Mouse (Mus musculus): ENCODE results near the gene Trpm1. TPM values are rescaled to one million over a fixed set of nuclear protein-coding genes. Genes with fewer than 3 reads are reported as not detected.

The Trpm1 gene
- total RNA-seq, 2 experiments from 2014 or later = 0.33 TPM; not detected in 1

DNA sequence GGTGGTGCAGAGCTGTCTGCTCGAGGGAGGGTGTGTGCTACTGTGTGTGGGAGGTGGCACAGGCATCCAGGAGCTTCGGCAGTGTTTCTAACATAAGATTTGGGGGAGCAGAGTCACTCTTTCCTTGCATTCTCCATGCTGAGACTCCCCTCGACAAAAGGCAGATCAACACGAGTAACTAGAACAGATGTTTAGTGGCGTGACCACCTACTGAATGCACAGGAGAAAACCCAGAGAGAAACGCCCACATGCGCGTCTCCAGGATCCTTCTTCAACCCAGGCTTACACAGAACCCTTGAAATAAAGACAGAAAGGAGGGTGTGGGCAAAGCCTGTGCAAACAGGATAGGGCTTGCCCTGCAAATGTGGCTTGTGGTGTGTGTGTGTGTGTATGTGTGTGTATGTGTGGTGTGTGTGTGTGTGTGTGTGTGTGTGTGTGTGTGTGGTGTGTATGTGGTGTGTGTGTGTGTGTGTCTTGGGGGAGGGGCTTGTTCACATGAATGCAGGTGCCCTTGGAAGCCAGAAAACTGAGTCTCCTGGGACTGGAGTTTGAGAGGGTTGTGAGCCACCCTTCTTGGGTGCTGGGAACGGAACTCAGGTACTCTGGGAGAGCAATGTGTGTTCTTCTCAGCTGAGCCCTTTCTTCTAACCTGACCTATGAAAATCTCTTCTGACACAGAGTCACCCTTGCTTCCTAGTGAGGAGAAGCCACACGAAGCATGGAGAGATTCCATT is 7.3 kb downstream of the Trpm1 start:
- intact Hi-C loops (cut with DNase I) = loop anchor here (5.0 kb wide), 1 partner anchor 409 kb away; no protein-coding TSS in a partner anchor

DNA sequence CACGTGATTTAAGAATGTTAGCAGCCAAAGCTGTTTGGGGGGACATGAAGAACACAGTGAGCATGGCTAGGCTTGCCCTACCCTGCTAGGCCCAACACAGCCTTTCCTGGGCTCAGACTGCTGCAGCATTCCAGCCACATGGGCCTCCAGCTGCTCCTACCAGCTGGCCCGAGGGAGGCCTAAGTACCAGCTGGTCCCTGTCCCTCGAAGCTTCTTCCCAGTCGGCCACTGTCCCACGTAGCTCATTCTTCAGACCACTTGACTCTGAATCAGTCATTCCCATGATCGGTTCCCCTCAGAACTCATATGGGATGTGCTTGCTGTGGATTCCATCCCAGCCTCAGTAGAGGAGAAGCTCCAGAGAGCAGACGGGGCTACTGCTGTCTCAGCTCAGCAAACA is 8.4 kb downstream of the Trpm1 start:
- DNase-seq = no peak
- intact Hi-C loops (cut with DNase I) = loop anchor here (5.0 kb wide), 1 partner anchor 410 kb away; no protein-coding TSS in a partner anchor

More for the DNA sequence above, 7.3 kb downstream of the Trpm1 start:
- no peak for DNase-seq

- DNase-seq = no peak
- intact Hi-C loops (cut with DNase I) = loop anchor here (5.0 kb wide), 1 partner anchor 411 kb away; no protein-coding TSS in a partner anchor
Observed at GRCm38 (mm10) chr7:64163086-64163485, 9.5 kb downstream of the Trpm1 start.

GRCm38 (mm10) chr7:64163890-64164289 is 10.3 kb downstream of the Trpm1 start:
- no peak for DNase-seq
- intact Hi-C loops (cut with DNase I) = loop anchor here (5.0 kb wide), 1 partner anchor 412 kb away; no protein-coding TSS in a partner anchor

GRCm38 (mm10) chr7:64164997-64165396 is 11.4 kb downstream of the Trpm1 start:
- intact Hi-C loops (cut with DNase I) = loop anchor here (1.0 to 5.0 kb wide), 4 partner anchors 122 to 577 kb away; partner anchors contain the start of gene Mtmr10
- DNase-seq = peak; percentile 66 to 72

DNA sequence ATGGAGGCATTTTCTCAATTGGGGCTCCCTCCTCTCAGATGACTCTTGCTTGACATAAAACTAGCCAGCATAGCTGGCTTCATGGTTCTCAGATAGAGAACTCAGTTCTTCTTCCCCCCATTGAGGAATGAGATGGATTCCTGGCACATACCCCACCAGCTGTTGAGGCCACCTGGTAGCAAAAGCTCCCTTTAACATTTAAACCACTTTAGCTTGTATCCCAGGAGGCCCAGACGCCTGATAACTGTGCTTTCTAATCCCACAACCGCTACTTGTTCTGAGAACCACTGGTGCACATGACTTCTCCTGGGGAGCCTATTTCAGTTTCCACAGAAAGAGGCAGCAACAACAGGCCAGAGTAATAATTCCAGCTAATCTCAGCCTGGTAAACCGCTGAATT is 12.4 kb downstream of the Trpm1 start:
- intact Hi-C loops (cut with DNase I) = loop anchor here (5.0 kb wide), 2 partner anchors 121 to 576 kb away; partner anchors contain the start of gene Mtmr10
- no peak for DNase-seq

DNA sequence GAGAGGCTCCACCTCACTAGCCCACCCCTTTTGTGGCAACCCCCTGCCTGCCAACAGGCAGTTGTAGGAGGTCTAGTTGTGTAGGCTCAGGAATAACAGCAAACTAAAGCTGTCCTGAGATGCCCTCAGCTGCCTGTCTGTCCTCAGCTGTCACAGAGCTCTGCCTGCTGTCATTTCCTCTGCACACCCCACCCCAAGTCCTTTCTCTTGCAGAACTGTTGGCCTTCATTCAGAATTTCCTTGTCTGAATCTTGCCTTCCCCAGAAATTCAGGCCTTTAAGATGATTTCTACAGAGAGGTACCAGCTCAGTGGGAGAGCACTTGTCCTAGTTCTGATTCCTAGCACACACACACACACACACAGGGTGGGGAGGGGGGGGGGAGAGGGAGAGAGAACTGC is 13.1 kb downstream of the Trpm1 start:
- DNase-seq = peak in 1 of 2 experiments; percentile 20
- intact Hi-C loops (cut with DNase I) = loop anchor here (5.0 kb wide), 2 partner anchors 121 to 576 kb away; partner anchors contain the start of gene Mtmr10

DNA sequence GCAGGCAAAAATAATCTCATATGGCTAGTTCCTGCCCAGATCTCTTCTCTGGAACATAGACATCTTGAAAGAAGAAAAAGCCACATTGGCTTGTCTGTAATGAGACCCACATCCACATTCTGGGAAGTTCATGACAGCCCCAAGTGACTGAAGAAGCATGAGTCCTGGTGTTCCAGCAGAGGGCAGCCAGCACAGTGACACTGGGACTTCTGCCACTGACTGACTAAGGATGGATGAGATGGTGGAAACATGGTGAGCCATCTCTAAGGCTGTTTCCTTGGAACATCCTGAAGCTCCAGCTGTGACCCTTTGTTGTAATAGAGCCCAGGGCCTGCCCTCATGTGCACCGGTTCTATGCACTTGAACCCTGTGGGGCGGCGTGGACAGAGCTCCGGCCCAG is 25.7 kb downstream of the Trpm1 start:
- DNase-seq = peak; percentile 28 to 54
- intact Hi-C loops (cut with DNase I) = no loop called here

DNA sequence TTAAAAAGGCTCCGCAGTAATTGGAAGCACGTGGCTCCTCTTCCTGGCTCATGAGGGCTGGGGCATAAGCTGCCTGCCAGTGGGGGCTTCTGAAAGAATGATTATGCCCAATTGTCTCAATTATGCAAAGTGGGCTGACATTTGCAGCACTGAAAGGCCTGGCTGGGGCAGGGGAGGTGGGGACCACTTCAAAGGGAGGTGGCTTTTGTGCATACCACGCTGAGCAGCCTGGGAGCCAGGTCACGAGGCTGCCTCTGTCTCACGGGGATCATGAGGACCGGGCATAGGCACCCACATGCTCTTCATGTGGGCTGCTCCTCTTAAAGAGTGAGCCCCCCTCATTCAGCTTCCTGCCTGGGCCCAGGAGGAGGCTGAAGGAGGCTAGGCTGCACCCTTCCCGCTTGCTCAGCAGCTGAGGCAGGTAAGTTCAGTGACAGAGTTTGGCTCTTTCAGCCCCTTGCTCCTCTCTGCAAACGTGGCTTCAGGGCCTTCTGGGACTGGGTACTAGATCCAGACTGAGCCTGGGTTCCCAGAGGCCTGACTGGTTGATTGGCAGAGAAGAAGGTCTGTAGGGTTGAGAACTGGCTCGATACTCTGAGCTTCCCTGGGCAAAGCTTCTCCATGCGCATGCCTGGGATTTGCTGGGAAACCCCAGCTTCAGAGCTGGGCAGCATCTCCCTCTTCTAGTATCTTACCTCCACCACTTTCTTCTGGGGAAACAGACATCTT is 31.7 kb downstream of the Trpm1 start:
- intact Hi-C loops (cut with DNase I) = no loop called here
- DNase-seq = no peak

DNA sequence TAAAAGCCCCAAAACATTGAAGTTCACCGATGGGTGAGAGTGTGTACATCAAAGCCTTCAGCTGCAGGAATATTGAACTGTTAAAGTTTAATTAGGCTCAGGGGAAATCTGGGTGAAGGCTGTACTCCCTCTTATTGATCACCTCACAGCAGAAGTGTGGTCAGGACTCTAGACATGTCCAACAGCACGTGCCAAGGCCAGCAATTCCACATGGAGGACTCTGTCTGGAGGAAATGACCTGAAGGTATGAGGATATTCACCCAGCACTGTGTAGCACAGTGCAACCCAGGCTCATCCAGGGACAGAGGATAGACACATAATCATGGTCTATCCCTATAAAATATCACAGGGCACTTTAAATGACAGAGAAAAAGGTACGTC is 32.3 kb downstream of the Trpm1 start:
- no peak for DNase-seq
- intact Hi-C loops (cut with DNase I) = no loop called here

GRCm38 (mm10) chr7:64192261-64192943 is 38.8 kb downstream of the Trpm1 start:
- peak; percentile 66 to 69 for DNase-seq
- intact Hi-C loops (cut with DNase I) = no loop called here

DNA sequence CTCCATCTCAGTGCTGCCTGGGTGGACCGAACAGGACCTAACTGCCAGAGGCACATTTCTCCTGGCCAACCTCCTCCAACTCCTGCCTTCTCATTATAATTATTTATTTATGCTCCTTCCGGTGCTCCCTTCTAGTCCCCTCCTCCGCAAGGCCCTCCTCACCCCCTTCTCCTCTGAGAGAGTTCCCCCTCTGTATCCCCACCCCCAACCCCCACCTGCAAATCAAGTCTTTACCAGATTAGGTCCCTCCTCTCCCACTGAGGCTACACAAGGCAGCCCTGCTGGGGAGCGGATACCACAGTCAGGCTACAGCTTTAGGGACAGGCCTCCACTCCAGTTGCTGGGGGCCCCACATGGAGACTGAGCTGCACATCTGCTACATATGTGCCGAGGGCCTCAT is 39.8 kb downstream of the Trpm1 start:
- intact Hi-C loops (cut with DNase I) = no loop called here
- no peak for DNase-seq

DNA sequence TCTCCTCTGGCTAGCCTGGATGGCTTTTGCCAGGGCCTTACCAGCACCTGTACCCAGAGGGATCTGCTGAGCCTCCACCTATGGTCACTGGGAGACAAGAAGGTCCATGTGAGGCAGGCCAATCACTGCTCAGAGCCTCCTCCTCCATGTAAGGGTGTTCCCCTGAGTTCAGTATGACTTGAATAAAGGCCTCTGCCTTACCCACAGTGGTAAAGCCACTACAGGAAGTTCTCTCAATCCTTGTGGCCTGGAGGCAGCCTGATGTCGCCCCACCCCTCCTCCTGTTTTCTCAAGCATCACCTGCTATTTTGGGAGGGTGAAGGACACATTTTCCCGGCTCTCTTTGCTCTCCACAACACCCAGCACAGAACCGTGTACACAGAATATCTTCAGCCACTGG is 42.5 kb downstream of the Trpm1 start:
- no peak for DNase-seq
- intact Hi-C loops (cut with DNase I) = no loop called here

DNA sequence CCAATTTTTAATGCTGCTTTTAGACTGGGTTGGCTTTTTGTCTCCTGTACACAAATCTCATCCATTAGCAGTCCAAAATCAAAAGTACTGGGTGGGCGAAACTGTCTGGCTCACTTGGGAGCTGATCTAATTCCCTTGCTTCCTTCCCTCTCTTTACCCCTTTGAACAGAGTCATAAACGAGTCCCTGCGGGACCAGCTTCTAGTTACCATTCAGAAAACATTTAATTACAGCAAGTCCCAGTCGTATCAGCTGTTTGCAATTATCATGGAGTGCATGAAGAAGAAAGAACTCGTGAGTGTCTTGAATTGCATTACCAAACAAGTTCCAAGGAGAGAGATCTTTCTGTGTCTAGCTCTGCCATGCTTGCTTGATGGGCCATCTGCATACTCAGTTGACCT is 55.1 kb downstream of the Trpm1 start:
- intact Hi-C loops (cut with DNase I) = no loop called here
- DNase-seq = no peak

- no peak for DNase-seq
- intact Hi-C loops (cut with DNase I) = no loop called here
Observed at GRCm38 (mm10) chr7:64212870-64213269, 59.2 kb downstream of the Trpm1 start.

- intact Hi-C loops (cut with DNase I) = no loop called here
- DNase-seq = no peak
Observed at GRCm38 (mm10) chr7:64214066-64214465, 60.4 kb downstream of the Trpm1 start.

DNA sequence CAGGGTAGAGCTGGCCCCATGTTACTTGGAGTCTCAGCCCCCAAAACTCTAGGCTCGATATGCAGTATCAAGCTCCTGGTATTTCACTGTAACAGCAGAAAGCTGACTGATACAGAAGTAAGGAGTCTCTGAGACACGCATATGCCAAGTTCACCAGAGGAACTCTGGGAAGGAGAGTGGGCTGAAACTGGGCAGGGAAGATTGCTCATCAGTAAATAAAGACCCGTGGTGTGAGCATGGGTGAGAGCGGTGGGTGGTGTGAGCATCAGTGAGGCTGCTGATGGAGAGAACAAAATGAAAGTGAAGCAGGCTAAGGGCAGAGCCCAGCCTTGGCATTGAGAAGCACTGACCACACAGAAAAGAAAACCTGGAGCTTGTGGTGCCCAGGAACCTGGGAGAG is 62.0 kb downstream of the Trpm1 start:
- no peak for DNase-seq
- intact Hi-C loops (cut with DNase I) = no loop called here

DNA sequence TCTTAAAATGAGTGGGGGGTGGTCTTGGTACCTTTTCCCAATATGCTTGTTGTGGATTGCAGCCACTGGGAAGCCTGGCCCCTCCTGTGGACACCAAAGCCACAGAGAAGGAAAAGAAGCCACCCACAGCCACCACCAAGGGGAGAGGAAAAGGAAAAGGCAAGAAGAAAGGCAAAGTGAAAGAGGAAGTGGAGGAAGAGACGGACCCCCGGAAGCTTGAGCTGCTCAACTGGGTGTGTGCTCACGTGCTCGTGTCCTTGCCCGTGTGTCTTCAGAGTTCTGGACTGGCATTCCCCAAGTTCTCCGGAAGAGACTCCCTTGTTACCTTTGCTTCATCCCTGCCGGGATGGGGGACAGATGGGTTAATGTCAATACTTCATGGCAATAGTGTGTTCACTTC is 63.8 kb downstream of the Trpm1 start:
- intact Hi-C loops (cut with DNase I) = no loop called here

DNA sequence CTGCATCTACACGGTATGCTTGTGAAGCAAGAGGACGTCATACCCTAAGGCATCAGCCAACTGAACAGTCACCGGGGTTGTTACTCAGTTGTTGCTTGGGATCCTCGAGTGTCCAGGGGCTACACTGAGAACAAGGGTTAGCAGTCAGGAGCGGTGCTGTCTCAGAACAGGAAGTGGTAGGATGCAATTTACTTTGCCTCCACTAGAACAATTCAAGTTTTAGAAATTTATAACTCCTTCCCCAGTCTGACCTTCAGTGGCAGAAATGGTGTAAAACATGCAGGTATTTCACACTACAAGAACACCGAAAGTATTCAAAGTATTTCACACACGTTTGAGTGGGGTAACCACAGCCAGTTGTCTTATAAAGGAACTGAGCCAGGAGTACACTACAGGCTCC is 66.1 kb downstream of the Trpm1 start:
- intact Hi-C loops (cut with DNase I) = no loop called here
- no peak for DNase-seq

More for the DNA sequence above, 63.8 kb downstream of the Trpm1 start:
- DNase-seq = no peak

DNA sequence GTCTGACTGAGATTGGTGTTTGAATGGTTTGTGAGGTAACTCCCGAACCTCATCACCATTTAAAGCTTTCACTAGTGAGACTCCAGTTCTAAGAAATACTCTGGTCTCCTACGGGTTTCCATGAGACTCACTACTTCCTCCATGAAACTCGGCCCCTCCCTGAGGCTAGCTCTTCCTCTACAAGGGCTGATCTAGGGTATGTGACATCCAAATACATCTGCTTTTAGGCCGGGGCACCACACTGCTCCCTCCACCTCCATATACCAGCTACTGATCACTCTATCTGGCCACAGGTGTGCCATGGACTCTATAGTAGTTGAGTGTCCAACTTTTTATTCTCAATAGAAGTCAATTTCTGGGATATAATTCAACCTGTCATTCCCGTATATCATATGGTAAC is 69.6 kb downstream of the Trpm1 start:
- no peak for DNase-seq

More for the DNA sequence above, 69.6 kb downstream of the Trpm1 start:
- intact Hi-C loops (cut with DNase I) = no loop called here
